Mouse (Mus musculus) heart, adult 8-10 months (tissue): Measurements from ENCODE around the gene Grn. TPM values are rescaled to one million over a fixed set of nuclear protein-coding genes. Genes with fewer than 3 reads are reported as not detected.
A peak's percentile ranks its signal among the peaks of the same experiment; 100 is the strongest.
"Not testable (repeated sequence)": the region's sequence is repeated elsewhere in the genome, so short reads cannot be mapped to it uniquely, and the experiment has no call there.

Source experiments
- DNase-seq: peaks from one replicate; pipeline ENCODE4 v3.0.0; 2022; ENCODE audit warnings: low spot score
- total RNA-seq, 4 experiments: library from RNA; stranded (reverse); gene quantifications; 2 replicates each; pipeline ENCODE4 v1.2.4; 2022

Grn gene
- total RNA-seq, 4 experiments from 2014 or later: 76.5 to 84.8 (median 79.6) TPM

DNA sequence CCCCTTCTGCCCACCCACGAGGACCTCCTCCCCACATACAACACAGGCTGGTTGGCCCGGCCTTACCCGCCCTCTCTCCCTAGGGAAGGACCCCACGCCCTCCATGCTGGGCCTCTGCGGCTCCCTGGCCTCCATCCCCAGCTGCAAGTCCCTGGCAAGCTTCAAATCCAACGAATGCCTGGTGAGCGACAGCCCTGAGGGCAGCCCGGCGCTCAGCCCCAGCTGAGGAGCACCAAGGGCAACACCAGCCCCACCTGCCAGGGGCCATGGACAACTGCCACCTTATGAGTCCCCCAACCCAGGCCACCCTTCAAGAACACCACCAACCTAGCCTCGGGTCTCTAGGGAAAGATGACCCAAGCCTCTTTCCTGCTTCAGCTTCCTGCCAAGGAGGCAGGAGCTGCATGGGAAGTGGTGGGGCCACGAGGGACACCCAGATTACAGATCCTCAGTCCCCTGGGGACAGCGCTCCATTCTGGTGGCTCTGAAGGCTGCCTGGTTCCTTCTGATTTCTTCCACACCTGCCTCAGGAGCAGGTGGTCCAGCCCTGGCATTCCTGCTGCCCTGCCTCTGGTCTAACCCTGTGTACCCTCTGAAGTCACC is 28.1 kb upstream of the Grn start:
- no peak for DNase-seq

GRCm38 (mm10) chr11:102403657-102404056 is 26.5 kb upstream of the Grn start:
- no peak for DNase-seq

DNA sequence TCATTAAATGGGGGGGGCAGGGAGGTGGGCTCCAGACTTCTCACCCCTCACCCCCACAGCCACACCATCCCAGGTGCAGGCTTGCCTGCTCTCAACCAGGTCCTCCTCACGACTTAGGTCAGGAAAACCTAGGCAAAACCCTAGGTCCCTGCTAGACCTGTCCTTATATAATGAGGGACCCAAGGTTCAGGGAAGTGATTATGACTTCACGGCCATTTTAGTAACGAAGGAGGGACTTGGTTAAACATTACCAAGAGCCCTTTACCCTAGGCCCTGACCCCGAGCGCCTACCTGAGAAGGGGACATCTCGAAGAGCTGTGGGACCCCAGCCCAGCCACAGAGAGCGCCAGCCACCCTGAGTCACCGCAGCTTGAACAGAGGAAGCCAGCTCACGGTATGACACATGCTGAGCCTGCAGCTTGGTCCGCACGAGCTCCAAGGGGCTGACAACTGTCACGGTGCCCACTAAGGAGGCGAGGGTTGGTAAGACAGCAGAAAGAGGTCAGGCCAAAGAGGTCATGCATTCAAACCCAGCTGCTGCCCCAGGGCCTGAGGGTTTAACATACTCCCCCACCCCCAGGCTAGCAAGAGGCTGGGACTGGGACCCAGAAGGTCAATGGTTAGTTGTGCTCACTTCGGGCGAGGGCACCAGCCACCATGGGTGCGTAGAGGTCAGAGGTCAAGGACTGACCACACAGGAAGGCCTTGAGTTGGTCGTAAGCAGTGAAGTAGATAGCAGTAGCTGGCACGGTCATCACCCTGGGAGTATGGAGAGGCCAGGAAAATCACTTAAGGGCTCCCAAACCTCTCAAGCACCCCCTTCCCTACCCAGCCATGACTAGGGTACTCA is 25.7 kb upstream of the Grn start:
- no peak for DNase-seq

- DNase-seq: no peak
Observed at GRCm38 (mm10) chr11:102405544-102406285, 24.4 kb upstream of the Grn start.

- no peak for DNase-seq
Observed at GRCm38 (mm10) chr11:102406401-102406800, 23.7 kb upstream of the Grn start.

GRCm38 (mm10) chr11:102406900-102407833 is 22.9 kb upstream of the Grn start:
- DNase-seq: peak; percentile 83

- DNase-seq: no peak
Observed at GRCm38 (mm10) chr11:102407834-102408215, 22.3 kb upstream of the Grn start, which contains the start of gene Slc25a39. Gene Slc25a39 (minus strand): TSS chr11:102407946.

DNA sequence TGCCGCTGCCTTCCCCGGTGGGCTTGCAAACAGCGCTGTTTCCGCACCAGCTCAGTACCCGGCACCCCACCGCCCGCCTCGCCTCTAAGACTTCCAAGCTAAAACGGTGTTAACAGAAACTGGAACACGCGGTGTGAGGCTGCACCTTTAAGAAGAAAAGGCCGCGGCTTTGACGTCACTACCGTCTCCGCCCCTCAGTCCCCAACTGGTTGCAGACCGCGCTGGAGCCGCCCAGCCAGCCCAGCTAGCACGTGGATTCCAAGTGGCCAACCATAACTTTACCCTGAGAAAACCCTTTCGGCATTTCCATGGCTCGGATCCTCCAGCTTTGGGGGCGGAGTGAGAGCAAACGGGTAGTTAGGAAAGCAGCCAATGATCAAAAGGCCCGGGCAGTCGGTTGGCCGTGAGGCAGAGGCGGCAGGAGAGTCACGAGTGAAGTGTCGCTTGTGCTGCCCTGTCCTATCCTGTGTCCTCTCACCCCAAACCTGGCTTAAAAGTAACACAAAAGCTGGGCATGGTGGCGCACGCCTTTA is 21.7 kb upstream of the Grn start:
- peak; percentile 100 for DNase-seq

DNA sequence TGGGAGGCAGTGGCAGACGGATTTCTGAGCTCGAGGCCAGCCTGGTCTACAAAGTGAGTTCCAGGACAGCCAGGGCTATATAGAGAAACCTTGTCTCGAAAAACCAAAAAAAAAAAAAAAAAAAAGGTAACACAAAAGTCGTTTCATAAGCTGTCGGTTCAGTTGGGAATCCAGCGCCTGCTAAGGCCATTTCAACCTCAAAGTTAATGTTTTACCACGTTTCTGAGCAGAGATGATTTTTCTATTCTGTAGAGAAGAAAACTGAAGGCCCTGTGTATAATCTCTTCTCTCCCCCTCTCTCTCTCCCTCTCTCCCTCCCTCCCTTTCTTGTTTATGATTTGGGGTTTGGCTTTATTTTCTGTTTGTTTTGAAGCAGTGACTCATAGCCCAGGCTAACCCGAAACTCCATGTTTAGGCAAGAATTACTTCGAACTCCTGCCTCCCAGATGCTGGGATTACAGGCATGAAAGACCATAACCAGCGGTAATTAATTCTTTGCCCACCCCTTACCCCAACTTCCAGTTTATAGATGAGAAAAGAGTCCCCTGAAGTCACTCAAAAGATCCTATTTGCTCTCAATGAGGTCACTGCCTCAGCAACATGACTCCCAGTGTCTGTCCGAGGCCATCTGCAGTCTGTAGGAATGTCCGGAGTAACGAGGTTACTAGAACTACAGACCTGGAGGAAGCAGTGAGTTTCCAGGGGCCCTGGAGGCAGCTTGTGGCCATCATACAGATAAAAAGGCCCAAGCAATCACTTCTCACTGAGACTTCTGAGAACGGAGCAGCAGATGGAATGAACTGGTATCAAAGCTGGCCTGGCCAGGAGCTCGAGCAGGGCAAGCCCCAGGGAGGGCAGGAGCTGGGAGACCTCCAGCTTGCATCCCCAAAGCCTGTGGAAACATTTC is 21.0 kb upstream of the Grn start:
- no peak for DNase-seq

DNA sequence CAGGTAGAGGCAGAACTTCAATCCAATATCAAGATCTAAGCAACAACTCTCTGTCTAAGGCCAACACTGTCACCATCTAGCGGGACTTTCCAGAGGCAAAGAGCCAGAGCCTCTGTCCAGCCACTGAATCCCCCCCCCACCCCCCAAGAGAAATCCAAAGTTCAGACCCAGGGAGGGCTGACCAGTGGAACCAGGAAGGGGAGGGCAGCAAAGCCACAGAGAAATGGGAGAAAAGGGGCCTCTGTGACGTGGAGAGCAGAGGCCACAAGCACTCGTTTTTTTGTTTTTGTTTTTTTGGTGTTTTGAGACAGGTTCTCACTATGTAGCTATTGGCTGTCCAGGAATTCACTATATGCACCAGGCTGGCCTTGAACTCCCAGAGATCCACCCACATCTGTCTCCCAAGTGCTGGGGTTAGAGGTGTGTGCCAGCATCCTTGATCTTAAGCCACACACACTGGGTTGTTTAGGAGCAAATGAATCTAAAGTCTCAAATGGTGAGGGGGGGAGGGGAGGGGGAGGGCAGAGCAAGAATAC is 20.3 kb upstream of the Grn start:
- DNase-seq: no peak

DNA sequence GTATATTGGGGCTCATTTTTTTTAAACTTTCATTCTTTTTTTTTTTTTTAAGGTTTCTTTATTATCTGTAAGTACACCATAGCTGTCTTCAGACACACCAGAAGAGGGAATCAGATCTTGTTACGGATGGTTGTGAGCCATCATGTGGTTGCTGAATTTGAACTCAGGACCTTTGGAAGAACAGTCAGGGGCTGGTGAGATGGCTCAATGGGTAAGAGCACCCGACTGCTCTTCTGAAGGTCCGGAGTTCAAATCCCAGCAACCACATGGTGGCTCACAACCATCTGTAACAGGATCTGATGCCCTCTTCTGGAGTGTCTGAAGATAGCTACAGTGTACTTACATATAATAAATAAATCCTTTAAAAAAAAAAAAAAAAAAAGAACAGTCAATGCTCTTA is 19.8 kb upstream of the Grn start:
- DNase-seq: not testable (repeated sequence)

DNA sequence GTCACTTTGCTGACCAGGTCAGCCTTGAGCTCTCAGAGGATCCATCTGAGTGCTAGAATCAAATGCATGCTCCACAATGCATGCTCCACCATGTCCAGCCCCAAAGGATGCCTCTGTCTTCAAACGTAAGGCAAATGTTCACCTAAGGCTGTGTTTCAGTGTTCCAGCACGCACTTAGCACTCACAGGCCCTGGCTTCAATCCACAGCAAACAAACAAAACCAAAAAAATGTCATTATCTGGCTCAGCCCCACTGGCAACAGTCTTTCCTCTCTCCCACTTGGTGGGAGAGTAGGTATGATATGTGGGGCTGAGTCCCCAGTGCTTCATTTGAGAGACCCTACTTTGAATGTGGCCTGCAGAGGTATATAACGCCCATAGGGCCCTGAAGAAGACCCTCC is 19.1 kb upstream of the Grn start:
- no peak for DNase-seq

- DNase-seq: peak; percentile 93
Observed at GRCm38 (mm10) chr11:102411704-102412103, 18.4 kb upstream of the Grn start.

DNA sequence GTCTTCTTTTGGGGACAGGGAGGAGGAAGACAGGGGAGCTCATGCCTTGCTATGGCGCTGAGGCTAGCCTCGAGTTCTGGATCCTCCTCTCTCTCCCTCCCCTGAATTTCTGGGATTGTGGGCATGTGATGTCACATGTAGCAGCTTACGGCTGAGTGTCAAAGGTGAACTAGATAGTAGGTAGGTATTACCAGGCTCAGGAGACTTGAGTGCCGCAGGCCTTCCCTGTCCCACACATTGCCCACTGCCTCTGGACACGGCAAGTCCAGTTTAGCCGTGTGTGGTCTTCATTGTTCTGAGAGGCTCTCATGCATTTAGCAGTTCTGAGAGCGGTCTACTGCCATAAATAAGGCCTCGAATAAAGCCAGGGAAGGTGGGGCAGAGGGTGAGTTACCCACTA is 17.1 kb upstream of the Grn start:
- DNase-seq: no peak

GRCm38 (mm10) chr11:102415034-102415802 is 14.9 kb upstream of the Grn start:
- DNase-seq: no peak

- no peak for DNase-seq
Observed at GRCm38 (mm10) chr11:102417160-102417559, 13.0 kb upstream of the Grn start.

GRCm38 (mm10) chr11:102418887-102419286 is 11.2 kb upstream of the Grn start:
- DNase-seq: no peak

GRCm38 (mm10) chr11:102421559-102421958 is 8.6 kb upstream of the Grn start:
- no peak for DNase-seq

- DNase-seq: no peak
Observed at GRCm38 (mm10) chr11:102424666-102425065, 5.4 kb upstream of the Grn start.
